Mouse (Mus musculus) ES-Bruce4 (cell line): ENCODE measurements around the gene Dusp13. TPM values are rescaled to one million over a fixed set of nuclear protein-coding genes. Genes with fewer than 3 reads are reported as not detected.

Experiments
- H3K27ac ChIP-seq: 2 replicates; pipeline ENCODE4 v1.5.1; 2012; ENCODE audit warnings: low read length, inconsistent platforms; ENCODE audit not compliant: insufficient read depth
- H3K27me3 ChIP-seq: 2 replicates; pipeline ENCODE4 v1.6.1; 2012; ENCODE audit warnings: mild to moderate bottlenecking, low read length, inconsistent platforms; ENCODE audit not compliant: control insufficient read depth, poor library complexity, insufficient read depth, severe bottlenecking
- H3K36me3 ChIP-seq: 2 replicates; pipeline ENCODE4 v1.6.1; 2012; ENCODE audit warnings: inconsistent platforms, mild to moderate bottlenecking, low read length, moderate library complexity; ENCODE audit not compliant: control insufficient read depth, poor library complexity, insufficient read depth, severe bottlenecking
- H3K4me1 ChIP-seq: one replicate; pipeline ENCODE4 v1.8.1; 2011; ENCODE audit warnings: low read length; ENCODE audit not compliant: control insufficient read depth, insufficient read depth
- H3K4me3 ChIP-seq: 2 replicates; pipeline ENCODE4 v1.5.1; 2011; ENCODE audit warnings: low read depth, mild to moderate bottlenecking, low read length
- H3K9ac ChIP-seq: 2 replicates; pipeline ENCODE4 v1.6.1; 2012; ENCODE audit warnings: low read depth, mild to moderate bottlenecking, inconsistent platforms; ENCODE audit not compliant: poor library complexity, severe bottlenecking
- H3K9me3 ChIP-seq: replicated peaks from 2 replicates; pipeline ENCODE4 v1.6.1; 2012; ENCODE audit warnings: mild to moderate bottlenecking, low read length, inconsistent platforms; ENCODE audit not compliant: control insufficient read depth, poor library complexity, insufficient read depth, severe bottlenecking
- CTCF ChIP-seq: IDR thresholded peaks from one replicate; pipeline ENCODE4 v1.8.1; 2011; ENCODE audit warnings: low read depth, low read length
- EP300 ChIP-seq: IDR thresholded peaks from 2 replicates; pipeline ENCODE4 v1.6.1; 2011; ENCODE audit warnings: low read depth, low read length; ENCODE audit not compliant: insufficient read depth
- POLR2A ChIP-seq: IDR thresholded peaks from one replicate; pipeline ENCODE4 v1.8.1; 2011; ENCODE audit warnings: low read length; ENCODE audit not compliant: insufficient read depth
- polyA plus RNA-seq: library from polyadenylated mRNA; stranded (reverse); fragments of >200 nt; gene quantifications from 2 replicates; pipeline ENCODE4 v1.2.4, GENCODE M21; 2011; ENCODE audit warnings: low read depth; ENCODE audit not compliant: missing spikeins, insufficient read depth, insufficient read length

The Dusp13 gene
- not detected in 2 replicates for polyA plus RNA-seq

- TF ChIP-seq EP300 (no peak), CTCF (no peak), POLR2A (no peak)
- Histone ChIP-seq H3K4me3 (peak within 1 kb of the TSS; percentile 85), H3K9ac (peak within 1 kb of the TSS; percentile 91), H3K36me3 (no peaks in the 10 kb centered on the region), H3K4me1 (no peaks in the 10 kb centered on the region), H3K27me3 (no peaks in the 10 kb centered on the region), H3K27ac (peak within 1 kb of the TSS; percentile 66), H3K9me3 (no peaks in the 10 kb centered on the region)
These were observed at the start of gene Dusp13 for GRCm38 (mm10) chr14:21750881-21751542. TSS of gene Dusp13 (minus strand) at chr14:21751181.

- Histone ChIP-seq H3K9ac (no peak overlapping the region), H3K4me1 (no peaks in the 10 kb centered on the region), H3K9me3 (no peaks in the 10 kb centered on the region), H3K27ac (no peak overlapping the region), H3K4me3 (no peak overlapping the region), H3K36me3 (no peaks in the 10 kb centered on the region; the same call in 1 of the 2 replicates), H3K27me3 (no peaks in the 10 kb centered on the region)
- TF ChIP-seq POLR2A (no peak), EP300 (no peak), CTCF (no peak)
These were observed 49.7 kb upstream of the Dusp13 start for GRCm38 (mm10) chr14:21800641-21801040.

GRCm38 (mm10) chr14:21792250-21792649, 41.3 kb upstream of the Dusp13 start:
- no peaks in the 10 kb centered on the region for H3K27me3 ChIP-seq
- TF ChIP-seq POLR2A (no peak), CTCF (no peak), EP300 (no peak)
- H3K36me3 ChIP-seq: peaks cover 9% of the 10 kb centered on the region
- H3K9me3 ChIP-seq: no peaks in the 10 kb centered on the region
- no peak overlapping the region for H3K27ac ChIP-seq
- no peaks in the 10 kb centered on the region for H3K4me1 ChIP-seq
- H3K9ac ChIP-seq: no peak overlapping the region
- H3K4me3 ChIP-seq: no peak overlapping the region

GRCm38 (mm10) chr14:21791722-21792121, 40.7 kb upstream of the Dusp13 start:
- Histone ChIP-seq H3K9me3 (no peaks in the 10 kb centered on the region), H3K27me3 (no peaks in the 10 kb centered on the region), H3K36me3 (peaks cover 9% of the 10 kb centered on the region), H3K27ac (no peak overlapping the region), H3K4me1 (no peaks in the 10 kb centered on the region), H3K4me3 (no peak overlapping the region), H3K9ac (no peak overlapping the region)
- TF ChIP-seq EP300 (no peak), CTCF (no peak), POLR2A (no peak)

- H3K36me3 ChIP-seq: peaks cover 9% of the 10 kb centered on the region
These were observed 39.7 kb upstream of the Dusp13 start for GRCm38 (mm10) chr14:21790585-21791251.

GRCm38 (mm10) chr14:21788121-21788520, 37.1 kb upstream of the Dusp13 start:
- peaks cover under 1% of the 10 kb centered on the region for H3K36me3 ChIP-seq
- H3K27me3 ChIP-seq: no peaks in the 10 kb centered on the region

More at GRCm38 (mm10) chr14:21790585-21791251, 39.7 kb upstream of the Dusp13 start:
- Histone ChIP-seq H3K9ac (no peak overlapping the region), H3K27ac (no peak overlapping the region), H3K9me3 (no peaks in the 10 kb centered on the region), H3K27me3 (no peaks in the 10 kb centered on the region), H3K4me1 (no peaks in the 10 kb centered on the region), H3K4me3 (no peak overlapping the region)
- no peak for TF ChIP-seq EP300

More at GRCm38 (mm10) chr14:21788121-21788520, 37.1 kb upstream of the Dusp13 start:
- Histone ChIP-seq H3K9ac (no peak overlapping the region), H3K4me3 (no peak overlapping the region), H3K27ac (no peak overlapping the region), H3K9me3 (no peaks in the 10 kb centered on the region), H3K4me1 (no peaks in the 10 kb centered on the region)
- TF ChIP-seq EP300: no peak
- TF ChIP-seq POLR2A: no peak
- TF ChIP-seq CTCF: no peak
